Mouse (Mus musculus): Measurements from ENCODE around the gene Pth1r. TPM values are rescaled to one million over a fixed set of nuclear protein-coding genes. Genes with fewer than 3 reads are reported as not detected.

The Pth1r gene
- polyA plus RNA-seq, 1 experiment from 2014 or later: 7.0 TPM

GRCm38 (mm10) chr9:110745752-110746151, 1.2 kb downstream of the Pth1r start:
- Histone ChIP-seq H3K27me3 (peaks cover 26% of the 10 kb centered on the region), H3K36me3 (no peaks in the 10 kb centered on the region), H3K4me2 (replicated peaks) (no peak overlapping the region), H3K27ac (replicated peaks) (no peak overlapping the region), H3K4me1 (peaks cover 22% of the 10 kb centered on the region), H3K4me3 (no peak overlapping the region), H3K9me3 (no peaks in the 10 kb centered on the region), H3K9ac (replicated peaks) (no peak overlapping the region)
- WGBS: 15% methylated on average over 5 of the region's 5 CpGs
- no peak for ATAC-seq (replicated peaks)

- Histone ChIP-seq H3K4me3 (peak overlapping the region; percentile 62), H3K4me1 (peaks cover 22% of the 10 kb centered on the region), H3K9ac (replicated peaks) (peak overlapping the region; percentile 64), H3K27me3 (peaks cover 30% of the 10 kb centered on the region), H3K27ac (replicated peaks) (no peak overlapping the region), H3K9me3 (no peaks in the 10 kb centered on the region), H3K36me3 (no peaks in the 10 kb centered on the region), H3K4me2 (replicated peaks) (peak overlapping the region; percentile 98)
- 2% methylated on average over 56 of the region's 63 CpGs for WGBS
- ATAC-seq (replicated peaks): peak; percentile 56; the same call in 1 of the 2 replicates
Observed at GRCm38 (mm10) chr9:110743456-110744323, 3.3 kb downstream of the Pth1r start.

GRCm38 (mm10) chr9:110742951-110743455, 3.9 kb downstream of the Pth1r start:
- WGBS: under 1% methylated on average over 49 of the region's 49 CpGs

GRCm38 (mm10) chr9:110742295-110742950, 4.5 kb downstream of the Pth1r start:
- Histone ChIP-seq H3K9ac (replicated peaks) (peak overlapping the region; percentile 64), H3K4me1 (peaks cover 22% of the 10 kb centered on the region), H3K4me3 (peak overlapping the region; percentile 62), H3K27ac (replicated peaks) (no peak overlapping the region), H3K9me3 (no peaks in the 10 kb centered on the region), H3K4me2 (replicated peaks) (peak overlapping the region; percentile 98), H3K27me3 (peaks cover 30% of the 10 kb centered on the region), H3K36me3 (no peaks in the 10 kb centered on the region)
- ATAC-seq (replicated peaks): peak; percentile 79
- WGBS: under 1% methylated on average over 52 of the region's 71 CpGs

More at GRCm38 (mm10) chr9:110742951-110743455, 3.9 kb downstream of the Pth1r start:
- peak overlapping the region; percentile 62 for H3K4me3 ChIP-seq
- peak overlapping the region; percentile 64 for H3K9ac ChIP-seq (replicated peaks)
- H3K36me3 ChIP-seq: no peaks in the 10 kb centered on the region
- H3K9me3 ChIP-seq: no peaks in the 10 kb centered on the region
- H3K27me3 ChIP-seq: peaks cover 30% of the 10 kb centered on the region
- no peak overlapping the region for H3K27ac ChIP-seq (replicated peaks)
- peaks cover 22% of the 10 kb centered on the region for H3K4me1 ChIP-seq
- ATAC-seq (replicated peaks): peak; percentile 25; the same call in 1 of the 2 replicates
- peak overlapping the region; percentile 98 for H3K4me2 ChIP-seq (replicated peaks)

GRCm38 (mm10) chr9:110741711-110742294, 5.1 kb downstream of the Pth1r start, which contains the start of gene Myl3:
Gene Myl3 (plus strand): TSS chr9:110741861.
- Histone ChIP-seq H3K36me3 (no peaks in the 10 kb centered on the region), H3K4me3 (peak within 1 kb of the TSS; percentile 62), H3K4me2 (replicated peaks) (peak within 1 kb of the TSS; percentile 98), H3K9me3 (no peaks in the 10 kb centered on the region), H3K4me1 (peaks cover 22% of the 10 kb centered on the region), H3K9ac (replicated peaks) (peak within 1 kb of the TSS; percentile 64), H3K27me3 (peaks cover 30% of the 10 kb centered on the region), H3K27ac (replicated peaks) (no peak within 1 kb of the TSS)
- WGBS: 3% methylated on average over 17 of the region's 17 CpGs
- ATAC-seq (replicated peaks): no peak

- no peaks in the 10 kb centered on the region for H3K36me3 ChIP-seq
- peaks cover 30% of the 10 kb centered on the region for H3K27me3 ChIP-seq
- no peak overlapping the region for H3K9ac ChIP-seq (replicated peaks)
- WGBS: 87% methylated on average over 7 of the region's 7 CpGs
- no peak overlapping the region for H3K4me2 ChIP-seq (replicated peaks)
- ATAC-seq (replicated peaks): no peak
- peaks cover 22% of the 10 kb centered on the region for H3K4me1 ChIP-seq
- H3K27ac ChIP-seq (replicated peaks): no peak overlapping the region
- H3K9me3 ChIP-seq: no peaks in the 10 kb centered on the region
- no peak overlapping the region for H3K4me3 ChIP-seq
Observed at GRCm38 (mm10) chr9:110739961-110740360, 7.0 kb downstream of the Pth1r start.

- no peak for ATAC-seq (replicated peaks)
- Histone ChIP-seq H3K27ac (replicated peaks) (no peak overlapping the region), H3K4me2 (replicated peaks) (no peak overlapping the region), H3K9me3 (no peaks in the 10 kb centered on the region), H3K9ac (replicated peaks) (no peak overlapping the region), H3K27me3 (peaks cover 25% of the 10 kb centered on the region; the same call in 1 of the 2 replicates), H3K36me3 (no peaks in the 10 kb centered on the region), H3K4me1 (peaks cover 17% of the 10 kb centered on the region), H3K4me3 (no peak overlapping the region)
- 18% methylated on average over 1 of the region's 1 CpGs for WGBS
Observed at GRCm38 (mm10) chr9:110738054-110738453, 8.9 kb downstream of the Pth1r start.

GRCm38 (mm10) chr9:110736362-110736761, 10.6 kb downstream of the Pth1r start:
- whole genome bisulfite sequencing: 45% methylated on average over 9 of the region's 9 CpGs
- no peak for ATAC-seq (replicated peaks)
- peaks cover 26% of the 10 kb centered on the region; the same call in 1 of the 2 replicates for H3K27me3 ChIP-seq

GRCm38 (mm10) chr9:110734154-110734553, 12.8 kb downstream of the Pth1r start:
- WGBS: 80% methylated on average over 7 of the region's 7 CpGs

More at GRCm38 (mm10) chr9:110736362-110736761, 10.6 kb downstream of the Pth1r start:
- no peak overlapping the region for H3K4me3 ChIP-seq
- H3K9ac ChIP-seq (replicated peaks): no peak overlapping the region
- no peak overlapping the region for H3K4me2 ChIP-seq (replicated peaks)
- H3K4me1 ChIP-seq: peaks cover 11% of the 10 kb centered on the region
- H3K36me3 ChIP-seq: no peaks in the 10 kb centered on the region
- H3K9me3 ChIP-seq: no peaks in the 10 kb centered on the region
- H3K27ac ChIP-seq (replicated peaks): no peak overlapping the region

GRCm38 (mm10) chr9:110733102-110733501, 13.8 kb downstream of the Pth1r start:
- H3K27ac ChIP-seq (replicated peaks): no peak overlapping the region
- H3K4me2 ChIP-seq (replicated peaks): peak overlapping the region; percentile 79
- peak overlapping the region; percentile 42 for H3K4me3 ChIP-seq
- H3K9ac ChIP-seq (replicated peaks): peak overlapping the region; percentile 41; the same call in 1 of the 2 replicates
- peaks cover 11% of the 10 kb centered on the region for H3K4me1 ChIP-seq
- H3K27me3 ChIP-seq: peaks cover 19% of the 10 kb centered on the region; the same call in 1 of the 2 replicates
- no peaks in the 10 kb centered on the region for H3K36me3 ChIP-seq
- 0 out of 2 replicates have a peak, but pooled peaks have one; percentile 36 for ATAC-seq (replicated peaks)
- H3K9me3 ChIP-seq: no peaks in the 10 kb centered on the region
- WGBS: 12% methylated on average over 8 of the region's 8 CpGs

More at GRCm38 (mm10) chr9:110734154-110734553, 12.8 kb downstream of the Pth1r start:
- Histone ChIP-seq H3K9ac (replicated peaks) (no peak overlapping the region), H3K4me2 (replicated peaks) (no peak overlapping the region), H3K4me1 (peaks cover 11% of the 10 kb centered on the region), H3K27me3 (peaks cover 18% of the 10 kb centered on the region; the same call in 1 of the 2 replicates), H3K27ac (replicated peaks) (no peak overlapping the region), H3K9me3 (no peaks in the 10 kb centered on the region), H3K4me3 (no peak overlapping the region), H3K36me3 (no peaks in the 10 kb centered on the region)
- no peak for ATAC-seq (replicated peaks)

- no peaks in the 10 kb centered on the region for H3K9me3 ChIP-seq
Observed at GRCm38 (mm10) chr9:110732623-110733022, 14.3 kb downstream of the Pth1r start.

More at GRCm38 (mm10) chr9:110732623-110733022, 14.3 kb downstream of the Pth1r start:
- Histone ChIP-seq H3K27me3 (peaks cover 23% of the 10 kb centered on the region; the same call in 1 of the 2 replicates), H3K27ac (replicated peaks) (no peak overlapping the region), H3K36me3 (no peaks in the 10 kb centered on the region), H3K9ac (replicated peaks) (peak overlapping the region; percentile 41; the same call in 1 of the 2 replicates), H3K4me1 (peaks cover 11% of the 10 kb centered on the region), H3K4me3 (peak overlapping the region; percentile 42), H3K4me2 (replicated peaks) (peak overlapping the region; percentile 79)
- ATAC-seq (replicated peaks): peak; percentile 84
- 0% methylated on average over 26 of the region's 26 CpGs for WGBS

All from forebrain, embryonic 15.5 days (tissue).